Mouse (Mus musculus): ENCODE data around the gene Kmt2e.

DNA sequence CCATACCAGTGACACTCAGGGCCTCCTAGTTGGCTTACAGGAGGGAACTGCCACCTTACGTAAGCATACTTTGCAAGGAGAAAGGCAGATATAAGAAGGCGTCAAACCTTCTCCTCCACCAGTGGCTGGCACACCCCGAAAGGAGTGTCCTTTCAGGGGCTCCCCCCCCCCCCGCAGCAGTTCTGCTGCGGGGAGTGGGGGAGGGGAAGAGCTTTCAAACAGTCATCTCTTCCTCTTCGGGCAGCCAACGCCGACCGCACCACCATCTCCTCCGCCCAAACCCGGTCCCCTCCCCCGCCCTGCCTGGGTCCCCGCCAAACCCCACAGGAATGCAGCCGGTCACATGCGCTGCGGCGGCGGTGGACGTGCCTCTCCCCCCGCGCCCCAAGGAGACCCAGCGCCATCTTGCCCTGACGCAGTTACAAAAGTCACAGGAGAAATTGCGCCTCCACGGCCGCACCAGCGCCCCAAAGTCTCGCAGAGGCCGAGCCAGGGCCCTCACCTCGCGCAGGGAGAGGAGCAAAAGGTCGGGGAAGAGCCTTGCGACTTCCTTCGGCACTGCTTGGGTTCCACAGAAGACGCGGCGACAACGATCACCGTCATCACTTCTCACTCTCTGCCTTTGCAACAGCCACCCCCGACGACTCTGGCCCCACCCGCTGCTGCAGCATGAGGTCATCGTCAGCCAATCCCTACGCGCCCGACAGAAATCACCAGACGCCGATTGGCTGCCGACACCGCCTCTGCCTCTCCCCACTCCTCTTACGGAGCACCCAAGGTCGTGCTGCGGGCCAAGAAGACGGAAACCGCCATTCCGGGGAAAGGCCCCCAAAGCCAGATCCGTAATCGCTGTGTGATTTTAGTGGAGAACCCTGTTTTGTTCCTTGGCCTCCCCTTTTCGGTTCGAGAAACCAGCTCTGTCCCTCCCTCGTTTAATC lies 1.3 kb upstream of the Kmt2e start:
- TF ChIP-seq CTCF (IDR thresholded peaks at IDR 0.05; ENCODE audit: low read depth, low read length) (no peak), TAL1 (conservative IDR thresholded peaks at IDR 0.05; ENCODE audit: low read depth, low read length) (no peak), GATA2 (IDR thresholded peaks at IDR 0.05; ENCODE audit: borderline replicate concordance, low read depth, low read length) (no peak), GATA1 (IDR thresholded peaks at IDR 0.05; ENCODE audit: borderline replicate concordance, low read length) (no peak)
